Mouse (Mus musculus) large intestine, adult 2 months (tissue): ENCODE data around the gene Lcn5. TPM values are rescaled to one million over a fixed set of nuclear protein-coding genes. Genes with fewer than 3 reads are reported as not detected.
"Not testable (repeated sequence)": the region's sequence is repeated elsewhere in the genome, so short reads cannot be mapped to it uniquely, and the experiment has no call there.

Experiments used
- DNase-seq: peaks from one replicate; pipeline ENCODE4 v3.0.0-alpha.2; 2012; ENCODE audit warnings: low read depth, low spot score
- WGBS: fragments of 180-500 bp; shearing (Covaris S2); methylation state at CpG from one replicate; pipeline ENCODE4 v1.1.7; 2018; 5-methylcytosine and 5-hydroxymethylcytosine counted together
- polyA plus RNA-seq: library from polyadenylated mRNA; depleted of rRNA; stranded (reverse); fragments of >200 nt; gene quantifications from 2 replicates; pipeline ENCODE4 v1.2.3, GENCODE M21; 2012; rRNA removed

Gene Lcn5
- polyA plus RNA-seq, 1 experiment: not detected

DNA sequence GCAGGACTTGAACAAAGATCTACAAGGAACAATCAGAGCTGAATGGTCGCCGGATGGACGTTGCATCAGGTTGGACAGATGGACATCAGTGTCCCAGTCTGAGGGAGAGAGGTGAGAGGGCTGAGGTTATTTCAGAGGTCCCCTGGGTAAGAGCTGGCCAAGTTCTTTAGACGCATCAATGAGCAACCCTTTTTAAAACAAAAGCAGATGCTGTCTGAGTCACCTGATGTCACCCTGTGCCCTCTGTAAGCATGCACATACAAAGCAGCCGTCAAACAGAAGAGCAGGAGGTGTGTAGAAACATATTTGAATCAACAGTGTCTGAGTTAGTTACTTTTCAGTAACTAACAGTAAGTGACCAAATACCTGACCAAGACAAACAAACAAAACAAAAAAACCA lies 6.4 kb downstream of the Lcn5 start:
- 82% methylated on average over 5 of the region's 5 CpGs for WGBS
- no peak for DNase-seq

GRCm38 (mm10) chr2:25666516-25666915 lies 8.8 kb downstream of the Lcn5 start:
- no peak for DNase-seq
- 64% methylated on average over 1 of the region's 1 CpGs for WGBS

- DNase-seq: no peak
- WGBS: 86% methylated on average over 3 of the region's 3 CpGs
Observed at GRCm38 (mm10) chr2:25676486-25676885, 18.7 kb downstream of the Lcn5 start, which contains the start of gene Lcn6. Gene Lcn6, plus strand, starts transcription at chr2:25676786.

DNA sequence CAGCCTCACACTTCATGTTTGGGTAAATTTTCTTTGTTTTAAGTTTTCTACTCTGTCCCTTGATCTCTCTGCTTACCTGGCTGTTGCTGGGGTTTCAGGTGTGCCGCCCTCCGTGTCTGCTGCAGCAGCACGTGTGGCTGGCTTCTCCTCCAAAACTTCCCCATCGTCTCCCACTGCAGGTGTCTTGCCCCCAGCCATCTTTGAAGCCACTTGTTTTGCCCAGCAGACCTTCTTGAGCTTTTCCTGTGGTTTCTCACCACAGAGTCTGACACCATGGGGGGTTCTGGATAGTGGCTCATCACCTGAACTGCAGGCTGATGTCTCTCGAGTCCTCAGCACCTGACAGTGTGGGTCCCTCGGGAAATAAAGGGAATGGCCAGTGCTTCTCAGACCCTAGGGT lies 21.8 kb downstream of the Lcn5 start:
- 76% methylated on average over 6 of the region's 6 CpGs for WGBS
- DNase-seq: no peak

GRCm38 (mm10) chr2:25682426-25682825 lies 24.7 kb downstream of the Lcn5 start, which contains the start of gene Lcn10:
Gene Lcn10, plus strand, starts transcription at chr2:25682726.
- whole genome bisulfite sequencing: 39% methylated on average over 2 of the region's 2 CpGs
- no peak for DNase-seq

DNA sequence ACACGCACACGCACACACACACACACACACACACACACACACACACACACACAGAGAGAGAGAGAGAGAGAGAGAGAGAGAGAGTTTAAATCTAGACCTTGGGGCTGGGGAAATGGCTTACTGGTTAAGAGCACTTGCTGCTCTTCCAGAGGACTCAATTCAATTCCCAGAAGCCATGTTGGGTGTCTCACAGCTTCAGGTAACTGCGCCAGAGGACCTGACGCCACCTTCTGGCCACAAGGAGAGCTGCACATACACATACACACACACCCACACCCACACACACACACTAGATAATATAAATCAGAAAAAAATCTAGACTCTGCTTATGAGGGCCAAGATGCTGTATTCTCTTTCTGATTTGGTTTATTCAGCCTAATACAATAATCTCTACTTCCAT lies 29.2 kb downstream of the Lcn5 start:
- 69% methylated on average over 4 of the region's 4 CpGs for WGBS
- DNase-seq: no peak

DNA sequence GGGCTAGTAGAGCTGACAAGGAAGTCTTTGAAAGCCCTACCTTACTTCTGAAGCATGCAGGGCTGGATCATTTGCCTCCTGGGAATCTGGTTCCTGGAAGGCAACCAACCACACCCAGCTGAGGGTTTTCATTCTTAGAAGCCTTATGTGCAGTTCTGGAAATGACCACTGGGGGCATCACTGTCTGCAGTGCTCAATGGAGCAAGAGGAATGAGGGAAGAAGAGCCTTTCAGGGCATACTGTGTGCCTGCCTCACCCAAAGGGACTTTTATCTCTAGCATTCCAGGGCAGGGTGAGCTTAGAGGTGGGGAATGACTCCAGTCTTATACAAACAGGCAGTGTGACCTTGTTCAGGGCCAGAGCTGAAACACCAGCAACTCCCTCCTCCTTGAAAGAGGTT lies 36.9 kb downstream of the Lcn5 start:
- DNase-seq: peak; percentile 48

DNA sequence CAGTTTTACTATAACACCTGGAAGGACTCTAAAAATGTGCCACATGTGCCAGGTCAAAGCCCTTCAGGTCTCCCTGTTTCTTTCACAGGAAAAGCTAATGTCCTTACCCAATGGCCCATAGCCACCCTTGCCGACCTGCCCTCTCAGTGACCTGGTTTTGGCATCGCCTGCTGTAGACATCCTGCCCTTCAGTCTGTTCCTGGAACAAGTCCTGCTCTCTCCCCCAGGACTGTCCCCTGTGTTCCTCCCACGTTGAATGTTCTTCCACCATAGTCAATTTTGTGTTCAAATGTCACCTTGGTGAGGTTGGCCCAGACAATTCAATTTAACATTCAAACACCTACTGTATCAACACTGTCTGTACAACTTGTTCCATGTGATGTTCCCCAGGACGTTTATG lies 39.2 kb downstream of the Lcn5 start:
- WGBS: 48% methylated on average over 4 of the region's 4 CpGs
- no peak for DNase-seq

DNA sequence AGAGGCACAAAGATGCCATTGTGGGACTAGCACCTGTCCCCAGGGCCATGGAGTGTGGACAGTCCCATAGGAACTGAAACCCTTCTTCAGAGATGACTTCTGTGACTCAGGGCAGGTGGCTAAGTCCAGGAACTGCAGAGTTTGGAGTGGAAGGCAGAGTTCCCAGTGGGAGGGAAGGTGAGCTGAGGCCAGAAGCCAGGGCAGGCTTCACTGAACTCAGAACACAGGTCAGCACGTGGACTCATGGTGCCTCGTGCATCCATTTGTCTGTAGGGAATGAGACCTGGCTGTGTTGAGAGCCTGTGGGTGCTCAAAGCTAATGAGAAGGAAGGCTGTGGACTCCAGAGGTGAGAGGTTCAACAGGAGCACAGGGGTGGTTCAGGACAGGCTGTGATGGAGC lies 40.9 kb downstream of the Lcn5 start:
- WGBS: 95% methylated on average over 2 of the region's 2 CpGs
- DNase-seq: no peak

- WGBS: 72% methylated on average over 3 of the region's 3 CpGs
- not testable (repeated sequence) for DNase-seq
Observed at GRCm38 (mm10) chr2:25699743-25700142, 42.0 kb downstream of the Lcn5 start, which contains the start of gene Obp2a. Gene Obp2a, plus strand, starts transcription at chr2:25700043.

- WGBS: 82% methylated on average over 5 of the region's 5 CpGs
- DNase-seq: no peak
Observed at GRCm38 (mm10) chr2:25701001-25701400, 43.2 kb downstream of the Lcn5 start.

DNA sequence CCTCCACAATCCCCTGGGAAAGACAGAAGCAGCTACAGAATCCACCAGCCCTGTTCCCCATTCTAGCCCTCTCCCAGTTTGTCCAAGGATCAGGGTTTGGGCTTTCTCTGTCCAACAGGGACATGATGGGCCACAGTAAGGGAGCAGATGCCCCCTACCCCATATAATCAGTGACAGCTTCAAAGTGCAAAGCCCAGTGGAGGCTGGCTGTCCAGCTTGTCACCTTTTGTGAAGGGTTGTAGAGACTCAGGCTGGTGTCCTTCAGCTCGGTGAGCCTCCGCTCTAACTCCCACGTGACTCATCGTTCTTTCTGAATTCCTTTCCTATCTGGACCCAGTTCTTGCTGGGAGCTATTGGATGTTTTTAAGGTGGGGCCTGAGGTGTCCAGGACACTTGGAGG lies 46.0 kb downstream of the Lcn5 start:
- DNase-seq: no peak
- 64% methylated on average over 4 of the region's 4 CpGs for WGBS

GRCm38 (mm10) chr2:25706643-25707481 lies 49.1 kb downstream of the Lcn5 start, which contains the start of gene Bmyc:
Gene Bmyc, plus strand, starts transcription at chr2:25706739.
- WGBS: under 1% methylated on average over 78 of the region's 78 CpGs
- DNase-seq: peak; percentile 36

DNA sequence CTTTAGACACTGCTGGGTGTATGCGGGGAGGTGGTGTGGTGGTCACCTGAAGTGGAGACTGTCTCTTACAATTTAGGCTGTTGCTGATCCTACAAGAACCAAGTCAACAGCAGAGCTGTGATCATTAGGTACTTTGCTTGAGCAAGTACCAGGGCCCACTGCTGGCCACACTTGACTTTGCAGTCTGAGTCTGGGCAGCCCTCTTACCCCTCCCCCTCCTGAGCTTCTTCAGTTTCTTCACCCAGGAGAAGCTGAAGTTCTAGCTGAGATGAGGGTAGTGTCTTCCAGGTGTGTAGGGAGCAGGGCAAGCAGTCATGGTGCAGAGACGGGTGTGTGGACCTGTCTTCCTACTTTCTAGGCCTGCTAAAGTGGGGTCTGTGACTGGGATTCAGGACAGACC lies 50.4 kb downstream of the Lcn5 start:
- 75% methylated on average over 2 of the region's 2 CpGs for WGBS
- no peak for DNase-seq

DNA sequence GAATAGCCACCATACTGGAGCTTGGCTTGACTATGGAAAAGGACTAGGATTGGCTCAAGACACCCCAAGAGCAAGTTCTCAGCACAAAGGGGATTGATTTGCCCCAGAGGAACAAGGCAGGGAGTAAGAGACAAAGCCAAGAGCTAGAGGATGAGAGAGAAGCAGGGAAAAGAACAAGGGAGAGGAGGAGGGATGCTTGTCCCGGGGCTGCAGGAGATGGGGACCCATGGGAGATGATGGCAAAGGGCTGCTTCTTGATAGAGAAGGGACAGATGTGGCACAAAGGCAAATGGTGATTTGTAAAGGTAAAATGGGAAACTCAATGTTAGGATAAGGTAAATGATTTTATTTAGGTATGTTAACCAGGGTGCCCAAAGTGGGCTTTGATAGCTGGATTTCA lies 51.3 kb downstream of the Lcn5 start:
- DNase-seq: not testable (repeated sequence)
- WGBS: 100% methylated on average over 1 of the region's 1 CpGs

DNA sequence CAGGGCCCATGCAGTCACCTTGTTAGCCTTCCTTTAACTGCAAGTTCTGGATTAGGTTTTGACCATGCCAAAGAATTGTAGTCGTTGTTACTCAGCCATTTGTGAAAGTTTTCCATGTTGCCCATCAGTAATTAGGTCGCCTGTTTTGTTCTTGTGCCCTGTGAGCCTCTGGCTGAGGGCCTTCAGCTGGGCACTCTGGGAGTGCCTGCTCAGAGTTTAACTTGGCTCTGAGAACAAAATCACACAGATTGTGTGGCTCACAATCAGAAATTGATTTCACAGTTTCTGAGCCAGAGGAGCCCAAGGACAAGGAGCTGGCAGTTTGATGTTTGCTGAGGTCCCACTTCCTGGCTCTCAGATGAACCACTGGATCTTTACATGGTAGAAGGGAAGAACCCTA lies 52.0 kb downstream of the Lcn5 start:
- WGBS: 61% methylated on average over 2 of the region's 2 CpGs
- DNase-seq: not testable (repeated sequence)

Other genes starting within 250 kb of the Lcn5 start
- 0.52 and 0.88 TPM in 2 replicates for gene Fut7, start 234.7 kb upstream of the Lcn5 start, polyA plus RNA-seq
- 7.5 and 12.4 TPM in 2 replicates for gene Abca2, start 229.2 kb upstream of the Lcn5 start, polyA plus RNA-seq
- gene Clic3, start 201.1 kb upstream of the Lcn5 start, polyA plus RNA-seq: 1.3 and 1.4 TPM in 2 replicates
- gene Paxx, start 196.9 kb upstream of the Lcn5 start, polyA plus RNA-seq: 45.6 and 48.9 TPM in 2 replicates
- 0.53 and 1.0 TPM in 2 replicates for gene Ptgds, start 187.9 kb upstream of the Lcn5 start, polyA plus RNA-seq
- not detected in 2 replicates for gene Lcn12, start 164.0 kb upstream of the Lcn5 start, polyA plus RNA-seq
- gene Fbxw5, start 157.2 kb upstream of the Lcn5 start, polyA plus RNA-seq: 26.7 and 31.7 TPM in 2 replicates
- 2.1 and 2.9 TPM in 2 replicates for gene C8g, start 156.2 kb upstream of the Lcn5 start, polyA plus RNA-seq
- 19.6 and 20.8 TPM in 2 replicates for gene Traf2, start 111.0 kb upstream of the Lcn5 start, polyA plus RNA-seq
- 200 and 273 TPM in 2 replicates for gene Edf1, start 100.1 kb upstream of the Lcn5 start, polyA plus RNA-seq
- 0.97 and 8.1 TPM in 2 replicates for gene Mamdc4, start 83.1 kb upstream of the Lcn5 start, polyA plus RNA-seq
- gene Phpt1, start 82.7 kb upstream of the Lcn5 start, polyA plus RNA-seq: 37.3 and 44.6 TPM in 2 replicates
- gene Ajm1, start 76.2 kb upstream of the Lcn5 start, polyA plus RNA-seq: 0.43 and 0.69 TPM in 2 replicates
- gene Rabl6, start 49.4 kb upstream of the Lcn5 start, polyA plus RNA-seq: 35.8 and 52.6 TPM in 2 replicates
- gene Ccdc183, start 40.3 kb upstream of the Lcn5 start, polyA plus RNA-seq: not detected in 2 replicates
- 17.2 and 19.4 TPM in 2 replicates for gene Tmem141, start 35.9 kb upstream of the Lcn5 start, polyA plus RNA-seq
- 1.9 TPM in 2 replicates for gene Fcna, start 29.9 kb upstream of the Lcn5 start, polyA plus RNA-seq
- gene Lcn8, start 4.8 kb upstream of the Lcn5 start, polyA plus RNA-seq: 1.4 TPM in 1 of 2 replicates, not detected in the other
- not detected in 2 replicates for gene Lcn6, start 18.8 kb downstream of the Lcn5 start, polyA plus RNA-seq
- 0.37 TPM in 1 of 2 replicates, not detected in the other for gene Lcn10, start 24.8 kb downstream of the Lcn5 start, polyA plus RNA-seq
- not detected in 2 replicates for gene Obp2a, start 42.1 kb downstream of the Lcn5 start, polyA plus RNA-seq
- gene Bmyc, start 48.8 kb downstream of the Lcn5 start, polyA plus RNA-seq: 15.6 and 16.1 TPM in 2 replicates
- not detected in 2 replicates for gene Obp2b, start 79.1 kb downstream of the Lcn5 start, polyA plus RNA-seq
- not detected in 2 replicates for gene Lcn3, start 107.6 kb downstream of the Lcn5 start, polyA plus RNA-seq
- not detected in 2 replicates for gene Lcn11, start 119.1 kb downstream of the Lcn5 start, polyA plus RNA-seq
- not detected in 2 replicates for gene Gm13539, start 124.3 kb downstream of the Lcn5 start, polyA plus RNA-seq
- gene Glt6d1, start 157.9 kb downstream of the Lcn5 start, polyA plus RNA-seq: not detected in 2 replicates
- gene Lcn9, start 165.2 kb downstream of the Lcn5 start, polyA plus RNA-seq: 0.10 and 0.29 TPM in 2 replicates
- gene Sohlh1, start 189.3 kb downstream of the Lcn5 start, polyA plus RNA-seq: not detected in 2 replicates
- 1.4 and 2.8 TPM in 2 replicates for gene Kcnt1, start 205.8 kb downstream of the Lcn5 start, polyA plus RNA-seq